Mouse (Mus musculus): ENCODE results near the gene Rtn3.
"Not testable (repeated sequence)": the region's sequence is repeated elsewhere in the genome, so short reads cannot be mapped to it uniquely, and the experiment has no call there.

Rtn3 gene

DNA sequence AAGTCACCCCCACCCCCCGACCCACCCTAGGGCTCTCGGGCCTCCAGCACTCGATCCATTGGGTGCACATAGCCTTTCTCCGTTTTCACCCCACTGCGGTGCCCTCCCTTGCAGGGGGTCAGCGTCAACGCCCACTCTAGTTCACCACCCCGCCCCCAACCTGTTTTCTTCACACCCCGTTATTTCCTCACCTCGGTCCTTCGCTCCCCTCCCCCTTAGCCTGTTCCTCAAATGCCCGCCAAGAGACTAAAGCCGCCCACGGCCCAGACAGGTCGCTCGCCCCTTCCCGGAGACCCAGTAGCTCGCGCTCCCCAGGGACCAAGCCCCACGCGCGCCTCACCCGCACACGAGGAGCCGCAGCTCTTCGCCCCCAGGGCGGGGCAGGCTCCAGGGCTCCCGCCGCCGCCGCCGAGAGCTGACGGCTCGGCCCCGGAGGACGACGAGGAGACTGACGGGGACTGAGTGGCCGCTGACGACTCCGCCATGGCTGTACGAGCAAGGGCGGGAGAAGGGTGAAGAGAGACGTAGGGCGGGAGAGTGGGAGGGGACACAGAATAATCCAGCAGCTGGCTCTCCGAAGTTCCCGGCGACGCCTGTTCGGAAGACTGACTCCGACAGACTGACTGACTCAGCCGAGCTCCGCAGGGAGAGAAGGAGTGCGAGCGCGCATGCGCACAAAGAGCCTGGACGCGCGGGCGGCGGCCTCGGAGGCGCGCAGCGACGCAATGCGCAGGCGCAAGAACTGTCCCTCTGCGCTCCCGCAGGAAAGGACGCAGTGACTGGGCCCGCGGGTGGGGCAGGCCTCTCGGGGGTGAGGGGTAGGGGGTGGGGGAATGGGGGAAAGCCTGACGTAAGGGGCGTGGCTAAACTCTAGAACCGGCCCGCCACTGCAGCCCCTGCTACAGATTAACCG is at the start of gene Rtn3:
Gene Rtn3 (minus strand): TSS at position 683 of the 913 bp plus-strand sequence.
- DNase-seq = peak; percentile 98

DNA sequence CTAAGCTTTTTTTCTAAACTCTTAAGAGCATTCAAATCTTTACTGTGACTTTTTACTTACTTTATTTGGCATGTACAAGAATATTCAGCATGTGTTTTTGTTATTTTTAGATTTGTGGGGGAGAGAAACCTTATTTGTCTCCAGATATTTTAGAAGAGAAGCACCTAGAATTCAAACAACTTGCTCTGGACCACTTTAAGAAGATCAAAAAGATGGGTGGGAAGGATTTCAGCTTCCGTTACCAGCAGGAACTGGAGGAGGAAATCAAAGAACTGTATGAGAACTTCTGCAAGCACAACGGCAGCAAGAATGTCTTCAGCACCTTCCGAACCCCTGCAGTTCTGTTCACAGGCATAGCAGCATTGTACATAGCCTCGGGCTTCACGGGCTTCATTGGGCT is 48.8 kb upstream of the Rtn3 start:
- no peak for DNase-seq

DNA sequence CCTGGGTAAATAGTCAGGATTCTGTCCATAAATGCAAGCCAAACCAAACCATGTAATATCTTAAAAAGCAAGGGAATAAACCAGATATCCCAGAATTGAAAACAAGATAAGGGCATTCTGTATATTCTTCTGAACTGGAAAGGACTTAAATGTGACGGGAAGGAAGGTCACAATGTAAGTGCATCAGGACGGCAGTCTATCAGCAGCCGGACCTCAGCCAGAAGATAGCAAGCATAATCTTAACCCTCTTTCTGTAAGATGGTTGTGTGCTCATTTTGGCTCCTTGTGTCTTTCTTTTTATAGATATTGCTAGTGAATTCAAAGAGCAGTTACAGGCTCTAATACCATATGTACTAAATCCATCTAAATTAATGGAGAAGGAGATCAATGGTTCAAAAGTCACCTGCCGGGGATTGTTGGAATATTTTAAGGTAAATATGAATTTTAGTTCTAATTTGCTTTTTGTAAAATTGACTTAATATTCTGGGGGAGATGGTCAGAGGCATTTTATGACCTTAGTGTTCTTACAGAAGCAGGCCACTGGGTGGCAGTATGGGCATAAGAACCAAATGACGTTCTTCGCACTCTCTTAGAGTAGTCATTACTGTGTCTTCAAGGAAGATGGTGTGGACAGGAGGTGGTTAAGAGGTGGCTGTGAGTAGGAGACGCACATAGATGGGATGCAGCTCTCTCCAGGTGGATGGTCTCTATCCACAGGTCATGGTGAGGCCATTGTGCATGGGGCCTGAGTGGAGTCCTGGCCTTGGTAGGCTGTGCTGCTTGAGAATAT is 45.8 kb upstream of the Rtn3 start:
- peak; percentile 72 for DNase-seq

DNA sequence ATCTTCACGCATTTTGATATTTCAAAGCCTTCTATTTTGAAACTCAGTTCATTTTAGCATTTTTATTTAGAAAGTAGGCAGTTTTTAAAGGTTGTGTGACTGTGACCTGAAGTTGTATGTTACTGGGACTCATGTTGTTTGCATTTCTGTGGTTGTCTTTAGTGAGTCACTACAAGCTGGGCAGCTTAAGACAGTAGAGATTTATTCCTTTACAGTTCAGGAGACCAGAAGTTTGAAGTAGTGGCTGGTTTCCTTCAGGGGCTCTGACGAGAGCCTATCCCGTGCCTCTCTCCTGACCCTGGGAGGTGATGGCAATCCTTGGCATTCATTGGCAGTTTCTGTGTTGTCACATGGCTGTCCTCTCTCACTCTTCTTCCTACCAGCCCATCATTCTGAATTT is 41.8 kb upstream of the Rtn3 start:
- DNase-seq = no peak

DNA sequence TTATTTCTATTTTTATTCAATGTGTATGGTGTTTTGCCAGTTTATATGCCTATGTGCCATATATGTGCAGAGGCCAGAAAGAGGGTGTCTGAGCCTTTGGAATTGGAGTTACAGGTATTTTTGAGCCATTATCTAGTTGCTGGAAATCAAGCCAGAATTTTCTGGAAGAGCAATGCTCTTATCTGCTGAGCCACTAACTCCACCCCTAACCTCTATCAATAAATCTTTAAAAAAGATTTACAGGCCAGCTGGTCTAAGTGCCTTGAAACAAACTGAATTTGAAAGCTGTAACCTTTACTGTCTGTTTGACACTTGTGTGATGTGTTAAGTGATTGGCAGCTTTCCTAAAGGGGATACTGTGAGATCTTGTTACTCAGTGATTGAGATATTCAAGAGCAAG is 40.7 kb upstream of the Rtn3 start:
- DNase-seq = no peak

DNA sequence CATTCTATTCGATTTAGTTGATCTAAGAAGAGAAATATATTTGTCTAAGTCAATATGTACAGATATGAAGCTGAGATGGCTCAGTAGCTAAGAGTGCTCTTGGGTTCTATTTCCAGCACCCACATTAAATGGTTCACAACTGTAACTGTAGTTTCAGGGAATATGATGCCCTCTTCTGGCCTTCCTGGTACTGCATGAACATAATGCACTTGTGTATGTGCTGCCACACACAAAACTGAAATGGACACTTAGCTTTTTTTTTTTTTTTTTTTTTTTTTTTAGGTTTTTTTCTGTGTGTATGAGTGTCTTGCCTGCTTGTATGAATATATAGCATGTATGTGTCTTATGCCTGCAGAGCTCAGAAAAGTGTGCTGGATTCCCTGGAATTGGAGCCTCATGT is 40.2 kb upstream of the Rtn3 start:
- no peak for DNase-seq

DNA sequence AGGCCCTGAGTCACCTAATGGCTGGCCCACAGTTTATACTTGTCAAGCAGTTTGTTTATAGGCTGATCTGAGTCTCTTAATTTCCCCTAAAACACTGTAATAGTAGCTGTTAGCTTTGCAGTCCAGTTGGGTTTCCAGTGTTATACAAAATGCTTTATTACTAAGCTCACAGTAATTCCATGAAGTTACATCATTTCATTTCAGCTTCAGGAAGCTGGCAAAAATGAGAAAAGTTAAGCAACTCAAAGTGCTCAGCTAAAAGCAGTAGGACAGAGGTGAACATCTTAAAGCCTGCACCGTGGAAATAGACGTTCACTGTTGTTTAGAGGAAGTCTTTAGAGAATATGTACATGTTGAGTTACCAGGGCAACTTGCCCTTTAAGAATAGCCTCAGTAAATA is 39.8 kb upstream of the Rtn3 start:
- no peak for DNase-seq

DNA sequence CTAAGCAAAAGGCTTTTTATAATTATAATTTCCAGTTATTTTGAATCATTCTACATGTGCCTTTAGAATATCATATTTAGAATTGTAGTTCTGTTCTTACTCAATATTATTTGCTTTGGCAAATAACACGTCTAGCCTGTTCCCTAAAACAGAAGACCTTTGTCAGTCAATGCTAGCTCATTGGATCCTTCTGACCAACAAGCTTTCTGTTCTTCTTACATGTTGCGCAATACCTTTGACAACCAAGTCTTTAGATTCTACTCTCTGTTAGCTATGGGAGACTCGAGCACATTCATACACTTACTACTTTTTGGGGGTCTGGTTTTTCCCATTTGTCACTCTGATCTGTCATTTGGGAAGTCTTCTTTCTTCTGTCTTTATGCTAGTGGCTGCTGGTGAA is 38.5 kb upstream of the Rtn3 start:
- no peak for DNase-seq

DNA sequence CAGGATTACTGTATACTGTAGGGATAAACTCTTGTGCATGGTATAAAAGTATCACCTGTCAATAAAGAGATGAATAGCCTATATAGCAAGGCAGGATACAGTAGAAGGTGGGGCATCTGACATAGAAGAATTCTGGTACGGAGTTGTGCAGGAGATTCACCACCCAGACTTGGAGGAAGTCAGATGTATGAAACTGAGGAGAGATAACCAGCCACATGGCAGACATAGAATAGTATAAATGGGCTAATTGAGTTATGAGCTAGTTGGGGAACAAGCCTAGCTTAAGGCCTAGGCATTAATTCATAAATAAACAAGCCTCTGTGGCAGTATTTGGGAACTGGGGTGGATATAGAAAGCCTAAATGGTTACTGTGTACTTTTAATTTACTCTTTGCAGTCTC is 33.4 kb upstream of the Rtn3 start:
- no peak for DNase-seq

DNA sequence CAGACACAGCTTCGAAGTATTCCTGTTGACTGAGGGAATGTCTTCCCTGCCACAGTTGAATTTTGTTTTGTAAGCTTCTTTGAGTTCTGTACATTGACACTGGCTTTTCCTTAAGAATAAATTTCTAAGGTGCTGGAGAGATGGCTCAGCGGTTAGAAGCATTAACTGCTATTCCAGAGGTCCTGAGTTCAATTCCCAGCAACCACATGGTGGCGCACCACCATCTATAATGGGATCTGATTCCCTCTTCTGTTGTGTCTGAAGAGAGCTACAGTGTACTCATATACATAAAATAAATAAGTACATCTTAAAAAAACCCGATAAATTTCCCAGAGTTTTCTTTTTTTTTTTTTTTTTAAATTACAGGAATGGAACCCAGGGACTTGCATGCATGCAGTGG is 24.9 kb upstream of the Rtn3 start:
- DNase-seq = no peak

DNA sequence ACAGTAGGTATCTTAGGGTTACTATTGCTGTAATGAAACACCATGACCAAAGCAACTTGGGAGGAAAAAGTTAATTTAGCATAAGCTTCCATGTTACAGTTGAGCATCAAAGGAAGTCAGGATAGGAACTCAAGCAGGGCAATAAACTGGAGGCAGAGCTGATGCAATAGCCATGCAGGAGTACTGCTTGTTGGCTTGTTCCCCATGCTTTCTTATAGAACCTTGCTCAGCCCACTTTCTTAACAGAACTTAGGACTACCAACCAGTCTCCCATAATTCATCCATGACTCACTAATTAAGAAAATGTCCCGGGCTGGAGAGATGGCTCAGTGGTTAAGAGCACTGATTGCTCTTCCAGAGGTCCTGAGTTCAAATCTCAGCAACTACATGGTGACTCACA is 23.2 kb upstream of the Rtn3 start:
- DNase-seq = no peak

DNA sequence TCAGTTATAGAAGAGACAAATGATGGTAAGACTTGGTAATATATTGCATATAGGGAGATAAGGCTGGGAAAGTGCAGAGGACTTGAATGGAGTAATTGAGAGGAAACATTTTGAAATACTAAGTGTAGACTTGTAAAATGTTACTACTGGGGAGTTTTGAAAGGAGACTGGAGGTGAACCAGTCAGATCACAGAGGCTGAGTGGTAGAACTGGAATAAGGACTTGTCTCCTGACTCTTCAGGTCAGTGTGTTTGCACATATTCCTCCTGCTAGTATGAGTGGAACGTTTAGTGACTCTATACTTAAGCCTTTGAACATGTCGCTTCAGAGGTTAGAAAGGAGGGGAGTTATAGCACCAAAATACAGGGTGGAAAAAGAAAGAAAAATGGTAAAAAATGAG is 19.4 kb upstream of the Rtn3 start:
- no peak for DNase-seq

DNA sequence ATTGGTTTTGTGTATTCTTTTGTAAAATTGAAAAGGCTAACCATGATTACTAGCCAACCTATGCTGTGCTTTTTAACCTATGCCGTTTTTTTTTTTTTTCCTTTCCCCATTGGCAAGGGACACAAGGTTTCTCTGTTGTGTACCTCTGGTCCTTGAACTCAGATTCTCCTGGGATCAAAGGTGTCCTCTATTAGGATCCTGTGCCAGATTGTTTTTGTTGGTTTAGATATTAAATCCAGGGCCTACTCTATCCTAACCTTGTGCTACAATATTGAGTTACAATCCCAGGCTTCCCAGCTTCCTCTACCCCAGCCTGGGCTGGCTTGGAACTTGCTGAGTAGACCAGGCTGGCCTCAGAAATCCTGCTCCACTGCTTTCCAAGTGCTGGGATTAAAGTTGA is 17.6 kb upstream of the Rtn3 start:
- no peak for DNase-seq

DNA sequence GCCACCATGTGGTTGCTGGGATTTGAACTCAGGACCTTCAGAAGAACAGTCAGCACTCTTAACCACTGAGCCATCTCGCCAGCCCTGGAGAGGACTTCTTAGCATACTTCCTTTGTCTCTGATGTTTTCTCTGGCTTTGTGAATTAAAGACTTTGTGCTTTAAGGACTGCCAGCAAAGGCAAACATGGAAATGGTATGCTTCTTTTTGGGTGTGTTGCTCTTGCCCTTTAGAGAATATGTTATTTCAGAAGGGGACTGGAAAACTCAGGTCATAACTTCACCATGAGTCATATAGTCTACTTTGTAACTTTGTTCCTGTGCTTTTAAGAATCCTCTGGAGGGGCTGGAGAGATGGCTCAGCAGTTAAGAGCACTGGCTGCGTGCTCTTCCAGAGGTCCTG is 15.7 kb upstream of the Rtn3 start:
- no peak for DNase-seq

DNA sequence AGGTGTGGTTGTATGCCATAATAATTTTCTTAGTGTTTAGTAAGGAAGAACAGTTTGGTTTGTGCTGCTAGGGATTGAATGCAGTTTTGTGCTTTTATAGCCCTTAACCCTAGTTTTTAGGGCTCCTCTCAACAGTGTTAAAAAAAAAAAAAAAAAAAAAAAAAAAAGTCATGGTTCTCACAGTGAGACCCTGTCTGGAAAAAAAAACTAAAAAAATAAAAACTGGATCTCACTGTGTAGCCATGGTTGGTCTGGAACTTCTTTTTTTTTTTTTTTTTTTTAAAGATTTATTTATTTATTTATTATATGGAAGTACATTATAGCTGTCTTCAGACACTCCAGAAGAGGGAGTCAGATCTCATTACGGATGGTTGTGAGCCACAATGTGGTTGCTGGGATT is 13.0 kb upstream of the Rtn3 start:
- not testable (repeated sequence) for DNase-seq

DNA sequence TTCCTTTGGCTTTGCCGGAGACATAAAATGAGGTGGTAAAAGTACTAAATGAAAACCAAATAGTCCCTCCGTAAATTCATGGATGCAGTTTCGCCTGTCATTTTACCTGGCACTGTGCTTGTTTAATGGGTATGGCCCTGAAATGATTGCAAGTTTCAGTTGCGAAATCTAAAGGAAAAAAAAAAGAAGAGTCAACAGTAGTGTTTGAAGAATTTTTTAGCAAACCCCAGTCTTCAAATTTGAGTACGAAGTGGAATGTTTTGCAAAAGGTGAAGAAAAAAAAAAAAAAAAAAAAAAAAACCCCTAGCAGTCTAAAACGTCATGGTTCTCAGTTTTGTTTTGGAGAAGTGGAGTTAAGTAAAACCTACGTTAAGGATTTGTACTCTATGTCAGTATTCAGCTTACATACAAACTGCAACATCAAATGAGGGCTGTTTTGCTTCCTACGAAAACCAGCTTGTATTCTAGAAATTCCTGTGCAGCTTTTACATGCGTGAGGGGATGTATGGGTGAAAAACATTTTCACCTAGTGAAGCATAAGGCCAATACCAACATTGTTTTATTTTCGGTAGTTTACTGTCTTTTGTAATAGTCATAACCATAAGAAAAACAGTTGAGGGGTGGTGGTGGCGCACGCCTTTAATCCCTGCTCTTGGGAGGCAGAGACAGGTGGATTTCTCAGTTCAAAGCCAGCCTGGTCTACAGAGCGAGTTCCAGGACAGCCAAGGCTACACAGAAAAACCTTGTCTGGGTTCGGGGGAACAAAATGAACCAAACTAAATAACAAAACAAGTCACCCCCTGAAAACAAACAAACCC is 12.3 kb upstream of the Rtn3 start:
- no peak for DNase-seq

DNA sequence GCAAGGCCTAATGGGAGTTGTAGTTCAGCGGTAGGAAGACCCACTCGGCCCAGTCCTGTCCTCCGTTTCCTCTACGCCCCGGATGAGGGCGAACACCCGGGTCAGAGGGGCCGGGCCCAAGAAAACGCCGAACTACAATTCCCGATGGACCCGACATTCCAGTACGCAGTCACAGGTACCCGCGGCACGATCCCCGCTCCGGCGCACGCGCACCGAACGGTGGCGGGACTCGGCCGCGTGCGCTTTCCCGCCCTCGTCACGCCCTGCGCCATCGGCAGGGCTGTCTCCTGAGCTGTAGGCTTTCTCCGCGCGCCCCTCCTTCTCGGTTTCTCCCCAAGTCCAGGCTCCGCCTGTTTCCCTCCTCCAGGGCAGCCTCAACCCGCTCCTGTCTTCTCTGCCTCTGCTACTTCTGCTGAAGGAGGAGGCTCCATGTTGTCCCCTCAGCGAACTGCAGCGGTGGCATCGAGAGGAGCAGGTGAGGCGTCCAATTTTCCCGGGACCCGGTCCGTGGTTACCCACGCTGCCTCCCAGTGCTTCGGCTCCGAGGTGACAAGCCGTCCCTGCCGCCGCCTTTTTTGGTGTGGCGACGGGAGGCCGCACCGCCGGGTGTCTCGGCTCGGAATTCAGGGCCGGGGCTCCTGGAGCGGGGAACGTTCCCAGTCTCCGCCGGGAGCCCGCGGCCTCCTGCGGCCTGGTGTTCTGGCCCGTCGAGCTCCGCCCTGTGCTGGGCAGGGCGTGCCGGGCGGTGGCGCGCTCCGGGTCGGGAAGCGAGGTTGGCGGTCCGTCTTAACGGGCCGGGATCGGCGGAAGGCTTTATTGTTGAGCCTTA is 11.3 kb upstream of the Rtn3 start:
- DNase-seq = peak; percentile 98

DNA sequence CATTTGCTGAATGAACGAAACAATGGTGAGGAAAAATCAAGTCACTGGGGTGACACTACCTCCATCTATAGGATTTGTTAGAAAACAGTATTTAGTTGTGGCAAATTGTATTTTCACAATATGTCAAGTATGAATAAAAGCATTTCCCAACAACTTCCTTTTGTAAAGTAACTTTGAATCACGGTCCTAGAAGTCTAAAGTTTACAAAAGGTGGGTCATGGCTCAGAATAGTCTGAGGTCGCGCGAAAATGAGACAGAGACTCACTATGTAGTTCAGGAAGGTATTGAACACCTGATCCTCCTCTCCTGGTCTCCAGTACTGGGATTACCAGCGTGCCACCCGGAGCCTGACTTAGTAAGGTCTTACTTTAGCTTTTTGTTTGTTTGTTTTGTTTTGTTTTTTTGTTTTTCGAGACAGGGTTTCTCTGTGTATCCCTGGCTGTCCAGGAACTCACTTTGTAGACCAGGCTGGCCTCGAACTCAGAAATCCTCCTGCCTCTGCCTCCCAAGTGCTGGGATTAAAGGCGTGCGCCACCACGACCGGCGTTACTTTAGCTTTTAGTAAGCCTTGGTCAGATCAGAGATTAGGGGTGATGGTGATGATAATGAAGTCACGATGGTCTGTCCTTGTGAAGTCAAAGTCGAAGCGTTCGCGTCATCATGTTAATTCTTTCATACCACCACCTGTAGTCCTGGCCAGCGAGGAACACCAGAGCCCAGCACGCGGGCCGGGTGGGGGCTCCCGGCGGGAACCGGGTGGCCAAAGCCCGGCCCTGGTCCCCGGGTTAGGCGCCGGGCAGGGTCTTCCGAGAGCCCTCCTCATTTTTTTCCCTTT is 10.5 kb upstream of the Rtn3 start, which contains the start of gene Atl3:
Gene Atl3 (plus strand): TSS at position 689 of the 835 bp plus-strand sequence.
- no peak for DNase-seq

DNA sequence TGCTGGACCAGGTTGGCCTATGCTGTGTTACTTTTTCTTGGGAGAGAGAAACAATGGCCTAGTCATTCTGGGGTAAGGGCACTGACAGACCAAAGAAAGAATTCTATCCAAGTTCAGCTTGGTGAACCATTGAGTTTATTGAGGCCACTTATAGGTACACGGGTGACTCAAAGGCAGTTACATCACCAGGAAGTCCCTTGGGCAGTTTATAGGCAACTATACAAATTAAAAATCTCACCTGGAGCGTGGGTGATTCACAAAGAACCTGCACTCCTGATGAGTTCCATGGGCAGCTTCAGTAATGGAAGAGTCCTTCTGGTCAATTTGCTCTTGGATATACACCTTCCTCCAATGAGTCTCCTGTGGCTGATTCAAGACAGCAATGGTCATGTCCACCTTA is 9.6 kb upstream of the Rtn3 start:
- no peak for DNase-seq

DNA sequence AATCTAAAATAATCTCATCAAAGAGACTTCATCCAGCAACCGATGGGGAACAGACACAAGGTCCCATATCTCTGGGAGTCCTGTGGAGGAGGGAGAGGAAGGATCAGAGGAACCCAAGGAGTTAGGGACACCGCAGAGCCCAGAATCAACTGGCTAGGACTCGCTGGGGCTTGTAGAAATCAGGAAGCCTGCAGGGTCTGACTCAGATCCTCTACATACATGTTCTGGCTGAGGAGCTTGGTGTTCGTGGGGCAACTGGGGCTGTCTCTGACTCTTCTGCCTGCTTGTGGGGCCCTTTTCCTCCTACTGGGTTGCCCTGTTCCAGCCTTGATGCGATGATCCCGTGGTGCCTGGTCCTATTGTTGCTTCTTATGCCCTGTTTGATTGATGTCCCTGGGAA is 8.9 kb upstream of the Rtn3 start:
- no peak for DNase-seq

DNA sequence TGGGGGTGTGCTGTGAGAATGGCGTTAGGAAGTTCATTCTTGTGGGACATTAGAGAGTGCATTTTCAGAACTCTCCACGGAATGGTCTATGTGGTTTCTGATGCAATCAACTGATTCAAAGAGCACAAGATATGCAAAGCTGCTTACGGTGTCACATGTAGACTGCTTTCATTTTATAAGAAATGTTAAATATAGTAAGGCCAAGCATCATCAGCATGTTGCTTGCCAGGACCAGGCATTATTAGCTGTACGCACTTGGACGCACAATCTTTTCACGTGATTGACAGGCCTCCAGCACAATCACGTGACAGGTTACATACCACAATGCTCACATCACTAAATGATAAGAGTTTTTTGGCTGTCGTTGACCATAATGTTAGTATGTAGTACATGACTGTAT is 4.6 kb upstream of the Rtn3 start:
- no peak for DNase-seq

Data from retina, postnatal 1 day (tissue).